Mouse (Mus musculus) B cell, adult 62 days (primary cell): ENCODE results near the gene Krtap19-2. TPM values are rescaled to one million over a fixed set of nuclear protein-coding genes. Genes with fewer than 3 reads are reported as not detected.

Experiments used
- total RNA-seq: library from RNA; stranded (reverse); gene quantifications from 4 replicates; pipeline ENCODE4 v1.2.4, GENCODE M21; 2023

Krtap19-2 gene
- not detected in 4 replicates for total RNA-seq

GRCm38 (mm10) chr16:88874169-88874568 lies at the start of gene Krtap19-2:
Gene Krtap19-2 (minus strand): TSS chr16:88874269.

GRCm38 (mm10) chr16:88896357-88896756 lies 22.3 kb upstream of the Krtap19-2 start, which contains the start of gene Krtap19-5:
Gene Krtap19-5 (minus strand): TSS chr16:88896457.

DNA sequence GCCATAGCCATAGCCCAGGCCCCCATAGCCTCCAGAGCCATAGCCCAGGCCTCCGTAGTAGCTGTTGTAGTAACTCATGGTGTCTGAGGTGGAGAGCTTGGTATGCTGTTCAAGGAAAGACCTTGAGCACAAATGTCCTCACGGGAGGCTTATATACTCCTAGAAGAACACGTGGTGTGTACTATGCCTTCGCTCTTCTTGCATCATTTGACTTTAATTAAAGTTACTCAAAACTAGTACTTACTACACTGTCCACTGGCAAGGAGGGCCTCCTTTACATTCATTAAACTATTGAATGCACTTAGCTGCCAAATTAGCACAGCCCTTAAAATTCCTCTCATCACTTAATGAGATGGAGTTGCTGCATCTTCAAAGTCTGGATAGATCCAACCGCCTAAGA lies 10.9 kb upstream of the Krtap19-2 start, which contains the start of gene Krtap19-4:
Gene Krtap19-4, minus strand, starts transcription at position 101 of the 400 bp plus-strand sequence.

DNA sequence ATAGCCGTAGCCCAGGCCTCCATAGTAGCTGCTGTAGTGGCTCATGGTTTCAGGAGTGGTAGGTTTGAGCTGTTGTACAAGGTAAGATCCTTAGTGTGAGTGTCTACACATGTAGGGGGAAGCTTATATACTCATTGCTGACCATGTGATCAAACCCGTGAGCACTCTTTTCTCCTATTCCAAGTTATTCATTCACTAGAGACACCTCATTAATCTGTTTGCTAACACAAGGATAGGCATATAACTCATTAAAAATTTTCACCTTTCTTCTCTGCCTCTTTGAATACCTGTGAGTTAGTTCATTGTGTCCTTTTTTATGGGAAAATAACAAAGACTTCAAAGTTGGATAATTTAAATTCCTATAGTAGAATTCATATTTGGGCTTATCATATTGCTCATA lies 3.9 kb upstream of the Krtap19-2 start, which contains the start of gene Krtap19-3:
Gene Krtap19-3, minus strand, starts transcription at position 101 of the 400 bp plus-strand sequence.

GRCm38 (mm10) chr16:88869311-88869710 lies 4.8 kb downstream of the Krtap19-2 start, which contains the start of gene Krtap19-1:
Gene Krtap19-1 (minus strand): TSS chr16:88869411.

DNA sequence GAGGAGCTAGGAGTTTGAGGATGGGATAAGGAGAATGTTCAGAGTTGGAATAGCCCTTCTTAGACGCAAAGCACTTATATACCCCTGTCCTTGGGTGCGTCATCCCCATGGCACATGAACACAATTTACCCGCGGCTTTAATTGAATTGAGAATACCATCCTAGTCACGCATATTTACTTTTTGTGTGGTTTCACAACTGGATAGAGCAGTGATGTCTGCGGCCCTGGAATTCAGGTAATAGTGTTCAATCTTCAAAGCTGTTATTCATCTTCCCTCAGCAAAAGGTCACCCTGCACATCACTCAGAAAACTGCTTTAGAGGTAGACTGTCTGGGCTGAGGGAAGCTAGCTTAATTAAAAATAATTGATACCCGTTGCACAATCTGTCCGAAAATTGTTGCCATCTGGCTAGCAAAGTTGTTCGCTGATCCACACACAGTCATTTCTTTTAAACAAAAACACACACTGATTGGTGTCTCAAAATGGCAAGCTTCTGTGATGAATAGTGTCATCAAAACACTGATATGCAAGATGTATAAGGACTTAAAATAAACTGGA lies 47.9 kb downstream of the Krtap19-2 start, which contains the start of gene Krtap14:
Gene Krtap14, minus strand, starts transcription at position 51 of the 558 bp plus-strand sequence.

Other genes with a start within 250 kb of the Krtap19-2 start
- gene 2310079G19Rik, start 246.6 kb downstream of the Krtap19-2 start, total RNA-seq = not detected in 4 replicates
- not detected in 4 replicates for gene Krtap26-1, start 226.5 kb downstream of the Krtap19-2 start, total RNA-seq
- not detected in 4 replicates for gene Krtap27-1, start 202.6 kb downstream of the Krtap19-2 start, total RNA-seq
- gene 2310061N02Rik, start 166.3 kb downstream of the Krtap19-2 start, total RNA-seq = not detected in 4 replicates
- gene Krtap13-1, start 145.4 kb downstream of the Krtap19-2 start, total RNA-seq = not detected in 4 replicates
- not detected in 4 replicates for gene Krtap13, start 122.6 kb downstream of the Krtap19-2 start, total RNA-seq
- not detected in 4 replicates for gene 2310034C09Rik, start 115.4 kb downstream of the Krtap19-2 start, total RNA-seq
- gene 2310057N15Rik, start 100.1 kb downstream of the Krtap19-2 start, total RNA-seq = not detected in 4 replicates
- gene Gm5965, start 96.4 kb downstream of the Krtap19-2 start, total RNA-seq = not detected in 4 replicates
- not detected in 4 replicates for gene Gm20741, start 62.0 kb downstream of the Krtap19-2 start, total RNA-seq
- not detected in 4 replicates for gene Krtap15, start 54.1 kb downstream of the Krtap19-2 start, total RNA-seq
- not detected in 4 replicates for gene Krtap14, start 48.1 kb downstream of the Krtap19-2 start, total RNA-seq
- gene Krtap19-1, start 4.9 kb downstream of the Krtap19-2 start, total RNA-seq = not detected in 4 replicates
- not detected in 4 replicates for gene Krtap19-3, start 3.8 kb upstream of the Krtap19-2 start, total RNA-seq
- not detected in 4 replicates for gene Krtap19-4, start 10.8 kb upstream of the Krtap19-2 start, total RNA-seq
- gene Krtap19-5, start 22.2 kb upstream of the Krtap19-2 start, total RNA-seq = not detected in 4 replicates
- not detected in 4 replicates for gene Krtap19-9b, start 58.0 kb upstream of the Krtap19-2 start, total RNA-seq
- gene Krtap16-3, start 88.6 kb upstream of the Krtap19-2 start, total RNA-seq = not detected in 4 replicates
- not detected in 4 replicates for gene Krtap22-2, start 136.5 kb upstream of the Krtap19-2 start, total RNA-seq
- gene Gm10229, start 141.0 kb upstream of the Krtap19-2 start, total RNA-seq = not detected in 4 replicates
- not detected in 4 replicates for gene Krtap6-1, start 157.4 kb upstream of the Krtap19-2 start, total RNA-seq
- gene Gm10228, start 167.2 kb upstream of the Krtap19-2 start, total RNA-seq = not detected in 4 replicates
- gene Krtap6-5, start 173.6 kb upstream of the Krtap19-2 start, total RNA-seq = not detected in 4 replicates
- not detected in 4 replicates for gene 1110025L11Rik, start 189.7 kb upstream of the Krtap19-2 start, total RNA-seq
- not detected in 4 replicates for gene Krtap6-3, start 209.7 kb upstream of the Krtap19-2 start, total RNA-seq